Mouse (Mus musculus) liver, embryonic 16.5 days (tissue): ENCODE results near the gene Fam3b. TPM values are rescaled to one million over a fixed set of nuclear protein-coding genes. Genes with fewer than 3 reads are reported as not detected.

ENCODE experiments used
- ATAC-seq: fragments of 200-750 bp; cut with Nextera tagmentation; 2 replicates; pipeline ENCODE4 v1.8.0; 2017; ENCODE audit warnings: low read depth, mild to moderate bottlenecking, moderate number of reproducible peaks, moderate library complexity
- H3K27ac ChIP-seq: fragments of 300-500 bp; sonication (generic); 2 replicates; pipeline ENCODE4 v1.5.1; 2014; ENCODE audit warnings: mild to moderate bottlenecking, low read length
- H3K27me3 ChIP-seq: fragments of 300-500 bp; sonication (generic); 2 replicates; pipeline ENCODE4 v1.6.1; 2014; ENCODE audit warnings: low read depth, low read length, mixed read lengths; ENCODE audit not compliant: control insufficient read depth, insufficient read depth
- H3K36me3 ChIP-seq: fragments of 300-500 bp; sonication (generic); 2 replicates; pipeline ENCODE4 v1.6.1; 2014; ENCODE audit warnings: mild to moderate bottlenecking; ENCODE audit not compliant: control insufficient read depth, insufficient read depth
- H3K4me1 ChIP-seq: fragments of 300-500 bp; sonication (generic); 2 replicates; pipeline ENCODE4 v1.6.1; 2014; ENCODE audit warnings: low read depth, low read length, mixed read lengths; ENCODE audit not compliant: control insufficient read depth
- H3K4me2 ChIP-seq: fragments of 300-500 bp; sonication (generic); 2 replicates; pipeline ENCODE4 v1.6.1; 2014; ENCODE audit warnings: low read depth, low read length, mixed read lengths
- H3K4me3 ChIP-seq: fragments of 300-500 bp; sonication (generic); 2 replicates; pipeline ENCODE4 v1.5.1; 2014; ENCODE audit warnings: low read depth, mild to moderate bottlenecking, low read length
- H3K9ac ChIP-seq: fragments of 300-500 bp; sonication (generic); 2 replicates; pipeline ENCODE4 v1.6.1; 2014; ENCODE audit warnings: low read depth, low read length
- H3K9me3 ChIP-seq: fragments of 300-500 bp; sonication (generic); replicated peaks from 2 replicates; pipeline ENCODE4 v1.6.1; 2016; ENCODE audit warnings: low read length; ENCODE audit not compliant: control insufficient read depth
- WGBS: fragments of 180-500 bp; shearing (Covaris S2); extraction: QIAGEN DNeasy Blood & Tissue Kit; methylation state at CpG from one replicate; pipeline ENCODE4 v1.1.7; 2014; ENCODE audit not compliant: insufficient replicate concordance; 5-methylcytosine and 5-hydroxymethylcytosine counted together
- polyA plus RNA-seq: library from polyadenylated mRNA; unstranded; fragments of >200 nt; fragmentation: Nextera tagmentation; extraction: Ambion mirVana; gene quantifications from 2 replicates; pipeline ENCODE4 v1.2.1, GENCODE M21; 2015

The Fam3b gene
- polyA plus RNA-seq, 1 experiment from 2014 or later = not detected

DNA sequence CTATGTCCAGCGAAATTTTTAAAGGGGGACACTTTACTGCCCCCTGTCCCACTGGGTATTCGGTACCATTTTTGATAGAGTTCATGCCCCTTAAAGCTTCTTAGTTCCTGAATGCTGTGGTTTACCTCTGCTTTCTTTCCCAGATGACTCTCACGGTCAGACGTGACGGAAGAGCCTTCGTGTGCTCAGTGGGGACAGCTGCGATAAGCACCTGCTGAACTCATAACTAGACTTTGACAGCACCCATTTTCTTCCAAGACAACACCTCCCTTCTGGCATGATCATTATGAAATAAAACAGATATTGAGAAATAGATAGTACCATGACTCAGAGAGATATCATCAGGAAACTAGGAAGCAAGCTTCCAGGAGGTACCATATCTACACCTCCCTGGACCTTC, 15.2 kb downstream of the Fam3b start:
- 69% methylated on average over 7 of the region's 7 CpGs for WGBS
- no peak overlapping the region for H3K4me2 ChIP-seq
- no peak for ATAC-seq
- no peaks in the 10 kb centered on the region for H3K4me1 ChIP-seq
- no peaks in the 10 kb centered on the region for H3K9me3 ChIP-seq
- no peaks in the 10 kb centered on the region for H3K36me3 ChIP-seq
- H3K4me3 ChIP-seq = no peak overlapping the region
- H3K27me3 ChIP-seq = no peaks in the 10 kb centered on the region
- H3K27ac ChIP-seq = no peak overlapping the region
- H3K9ac ChIP-seq = no peak overlapping the region

DNA sequence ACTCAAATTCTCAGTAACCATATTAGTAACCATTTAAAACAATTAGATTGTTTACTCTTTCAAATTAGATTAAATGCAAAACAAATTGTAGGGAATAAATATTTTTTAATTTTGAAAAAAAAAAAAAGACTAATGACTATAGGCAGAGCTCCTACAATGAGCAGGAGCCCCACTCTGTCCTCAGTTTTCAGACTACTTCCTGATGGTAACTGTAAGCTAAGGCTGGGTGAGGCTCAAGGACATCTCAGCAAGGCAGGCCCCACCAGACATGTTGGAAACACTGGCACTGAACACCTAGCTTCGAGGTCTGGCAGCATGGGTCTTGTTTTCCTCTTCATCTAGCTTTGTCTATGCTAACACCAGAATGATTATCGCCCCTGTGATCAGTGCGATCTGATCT, 16.5 kb downstream of the Fam3b start:
- Histone ChIP-seq H3K4me3 (no peak overlapping the region), H3K4me1 (no peaks in the 10 kb centered on the region), H3K9me3 (no peaks in the 10 kb centered on the region), H3K36me3 (no peaks in the 10 kb centered on the region), H3K27me3 (no peaks in the 10 kb centered on the region), H3K9ac (no peak overlapping the region), H3K27ac (no peak overlapping the region), H3K4me2 (no peak overlapping the region)
- no peak for ATAC-seq
- 66% methylated on average over 3 of the region's 3 CpGs for WGBS

DNA sequence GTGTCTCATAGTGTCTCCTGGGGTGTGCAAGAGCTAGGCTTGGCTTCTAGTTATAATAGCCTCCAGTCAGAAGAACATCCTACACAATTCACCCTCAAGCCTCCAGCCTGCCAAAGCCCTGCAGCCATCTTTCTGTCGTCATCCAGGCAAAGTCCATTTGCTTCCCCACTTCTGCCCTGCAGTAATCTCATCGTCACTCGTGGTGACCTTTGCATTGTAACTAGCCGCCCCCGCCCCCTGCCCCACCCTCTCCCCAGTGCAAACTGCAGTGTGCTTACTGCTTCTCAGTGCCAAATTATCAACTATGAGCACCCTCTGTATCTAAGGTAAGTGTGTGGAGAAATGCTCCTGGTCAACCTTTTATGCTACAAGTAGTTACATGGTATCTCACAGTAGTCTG, 16.9 kb downstream of the Fam3b start:
- no peaks in the 10 kb centered on the region for H3K27me3 ChIP-seq
- H3K36me3 ChIP-seq = no peaks in the 10 kb centered on the region
- H3K4me1 ChIP-seq = no peaks in the 10 kb centered on the region
- H3K4me3 ChIP-seq = no peak overlapping the region
- no peak overlapping the region for H3K27ac ChIP-seq
- no peak overlapping the region for H3K4me2 ChIP-seq
- H3K9me3 ChIP-seq = no peaks in the 10 kb centered on the region
- ATAC-seq = peak; percentile 85
- H3K9ac ChIP-seq = no peak overlapping the region
- 49% methylated on average over 5 of the region's 5 CpGs for WGBS

DNA sequence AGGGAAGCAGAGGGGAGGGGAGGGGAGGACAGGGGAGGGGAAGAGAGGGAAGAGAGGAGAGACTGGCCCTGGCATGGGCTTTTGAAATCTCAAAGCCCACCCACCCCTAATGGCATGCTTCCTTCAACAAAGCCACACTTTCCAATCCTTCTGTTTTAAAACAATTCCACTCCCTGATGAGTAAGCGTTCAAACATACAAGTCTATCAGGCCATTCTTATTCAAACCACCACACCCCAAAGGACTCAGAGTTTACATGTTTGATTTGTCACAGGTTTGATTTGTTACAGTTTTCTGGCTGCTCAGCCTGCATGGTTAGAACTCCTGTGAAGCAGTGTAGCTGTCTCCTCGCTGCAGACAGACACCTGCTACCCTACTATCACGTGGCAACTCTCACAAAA, 18.6 kb downstream of the Fam3b start:
- H3K9me3 ChIP-seq = no peaks in the 10 kb centered on the region
- no peak overlapping the region for H3K4me3 ChIP-seq
- no peaks in the 10 kb centered on the region for H3K36me3 ChIP-seq
- 46% methylated on average over 3 of the region's 3 CpGs for WGBS
- H3K27me3 ChIP-seq = no peaks in the 10 kb centered on the region
- ATAC-seq = no peak
- H3K4me2 ChIP-seq = no peak overlapping the region
- H3K9ac ChIP-seq = no peak overlapping the region
- no peaks in the 10 kb centered on the region for H3K4me1 ChIP-seq
- no peak overlapping the region for H3K27ac ChIP-seq

DNA sequence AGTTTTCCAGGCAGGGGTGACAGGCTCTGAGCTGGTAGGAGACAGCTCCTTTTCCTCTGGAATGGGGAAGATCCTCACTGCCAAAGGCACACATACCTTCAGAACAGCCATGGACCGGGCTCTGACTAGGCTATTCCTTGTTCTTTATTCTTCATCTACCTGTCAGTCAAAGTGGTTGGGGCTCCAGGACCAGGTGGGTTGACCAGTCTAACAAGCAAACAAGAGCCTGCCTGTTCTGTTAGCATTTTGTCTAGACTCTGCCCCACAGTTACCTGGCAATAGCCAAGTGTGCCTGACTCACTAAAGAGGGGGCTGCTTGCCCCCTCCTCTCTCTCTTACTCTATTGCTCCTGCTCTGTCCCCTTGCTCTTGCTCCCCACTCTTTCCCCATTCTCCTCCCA, 22.2 kb downstream of the Fam3b start:
- Histone ChIP-seq H3K27me3 (no peaks in the 10 kb centered on the region), H3K4me2 (no peak overlapping the region), H3K27ac (no peak overlapping the region), H3K9ac (no peak overlapping the region), H3K4me1 (no peaks in the 10 kb centered on the region), H3K4me3 (no peak overlapping the region), H3K36me3 (no peaks in the 10 kb centered on the region), H3K9me3 (no peaks in the 10 kb centered on the region)
- ATAC-seq = peak; percentile 41; the same call in 1 of the 2 replicates
- 43% methylated on average over 1 of the region's 1 CpGs for WGBS

DNA sequence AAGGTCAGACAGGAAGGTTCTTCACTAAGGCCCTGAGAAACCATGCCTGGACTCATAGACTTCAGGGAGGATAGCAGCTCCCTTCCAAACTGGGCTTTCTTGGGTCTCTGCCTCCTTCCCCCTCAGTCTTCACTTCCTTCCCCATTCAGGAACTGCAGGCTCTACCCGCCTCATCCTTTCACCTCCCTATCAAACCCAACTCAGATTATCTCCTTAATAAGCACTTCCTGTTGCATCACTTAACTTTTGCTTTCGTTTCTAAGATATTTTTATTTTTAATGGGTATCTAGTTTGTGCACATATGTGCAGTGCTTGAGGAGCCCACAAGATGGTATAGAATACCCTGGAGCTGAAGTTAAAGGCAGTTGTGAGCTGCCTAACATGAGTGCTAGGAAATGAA, 36.0 kb downstream of the Fam3b start:
- Histone ChIP-seq H3K4me2 (no peak overlapping the region), H3K9ac (no peak overlapping the region), H3K36me3 (no peaks in the 10 kb centered on the region), H3K4me1 (no peaks in the 10 kb centered on the region), H3K9me3 (no peaks in the 10 kb centered on the region), H3K27me3 (no peaks in the 10 kb centered on the region), H3K27ac (no peak overlapping the region), H3K4me3 (no peak overlapping the region)
- no peak for ATAC-seq
- WGBS = 13% methylated on average over 2 of the region's 2 CpGs

GRCm38 (mm10) chr16:97476524-97476923, 38.1 kb downstream of the Fam3b start:
- no peaks in the 10 kb centered on the region for H3K36me3 ChIP-seq

GRCm38 (mm10) chr16:97475581-97475980, 39.0 kb downstream of the Fam3b start:
- no peak for ATAC-seq
- 61% methylated on average over 3 of the region's 3 CpGs for WGBS

More at GRCm38 (mm10) chr16:97476524-97476923, 38.1 kb downstream of the Fam3b start:
- WGBS = 19% methylated on average over 1 of the region's 1 CpGs
- no peaks in the 10 kb centered on the region for H3K4me1 ChIP-seq
- H3K27me3 ChIP-seq = no peaks in the 10 kb centered on the region
- H3K27ac ChIP-seq = no peak overlapping the region
- no peak overlapping the region for H3K4me2 ChIP-seq
- no peak overlapping the region for H3K9ac ChIP-seq
- peak; percentile 24; the same call in 1 of the 2 replicates for ATAC-seq
- H3K4me3 ChIP-seq = no peak overlapping the region
- no peaks in the 10 kb centered on the region for H3K9me3 ChIP-seq

GRCm38 (mm10) chr16:97474671-97475070, 39.9 kb downstream of the Fam3b start:
- H3K4me1 ChIP-seq = no peaks in the 10 kb centered on the region
- H3K4me2 ChIP-seq = no peak overlapping the region
- WGBS = 50% methylated on average over 2 of the region's 2 CpGs
- no peak overlapping the region for H3K9ac ChIP-seq
- ATAC-seq = no peak
- H3K4me3 ChIP-seq = no peak overlapping the region
- no peaks in the 10 kb centered on the region for H3K27me3 ChIP-seq
- H3K36me3 ChIP-seq = no peaks in the 10 kb centered on the region
- no peak overlapping the region for H3K27ac ChIP-seq
- no peaks in the 10 kb centered on the region for H3K9me3 ChIP-seq

More at GRCm38 (mm10) chr16:97475581-97475980, 39.0 kb downstream of the Fam3b start:
- no peaks in the 10 kb centered on the region for H3K27me3 ChIP-seq
- H3K4me3 ChIP-seq = no peak overlapping the region
- H3K9me3 ChIP-seq = no peaks in the 10 kb centered on the region
- H3K9ac ChIP-seq = no peak overlapping the region
- no peak overlapping the region for H3K4me2 ChIP-seq
- H3K4me1 ChIP-seq = no peaks in the 10 kb centered on the region
- no peaks in the 10 kb centered on the region for H3K36me3 ChIP-seq
- no peak overlapping the region for H3K27ac ChIP-seq
